Comparison of ENCODE assay signal across 17 mouse cellular contexts in the genomic region with DNA sequence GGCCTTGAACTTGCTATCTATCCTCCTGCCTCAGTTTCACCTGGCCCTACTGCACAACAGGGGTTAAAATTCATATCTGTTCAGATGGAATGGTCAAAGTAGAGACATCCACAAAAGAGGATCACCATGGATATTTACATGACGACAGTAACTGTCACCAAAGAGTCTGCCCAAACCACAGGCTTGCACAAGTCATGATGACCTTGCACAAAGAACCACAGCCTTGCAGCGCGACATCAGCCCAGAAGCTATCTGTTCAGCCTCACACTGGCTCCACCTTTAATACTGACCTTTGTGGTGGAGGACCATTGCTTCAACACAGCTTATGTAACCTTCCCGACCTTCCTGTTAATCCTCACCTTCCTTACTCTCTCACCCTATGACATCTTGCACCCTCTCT. TPM values are rescaled to one million over a fixed set of nuclear protein-coding genes. Genes with fewer than 3 reads are reported as not detected.
DNase-seq lines count a peak whose midpoint lies in the region; ATAC-seq lines count a peak whose summit lies in the region.
"Had no signal": no experiment of that assay in that cellular context is flagged by ENCODE, and none has a peak within 500 bp of the region (broad histone marks: within the 10 kb centered on the region; RNA-seq: fewer than 3 reads in every experiment).

No protein-coding gene starts in this region.

- 38% methylated on average over 4 of the region's 4 CpGs for WGBS in liver, embryonic 11.5 days
- WGBS in macrophage (ENCODE audit: missing documents), result 0% methylated on average over 4 of the region's 4 CpGs
- 78% methylated on average over 4 of the region's 4 CpGs for WGBS in embryonic facial prominence, embryonic 10.5 days
- 85% methylated on average over 4 of the region's 4 CpGs for WGBS in forebrain, embryonic 12.5 days

- peak; percentile 54; the same call in 1 of the 2 replicates for ATAC-seq in liver, embryonic 11.5 days (replicated peaks; ENCODE audit: low FRiP score)
- no peak for ATAC-seq in forebrain, embryonic 12.5 days (ENCODE audit: low FRiP score)
- ATAC-seq: intestine, embryonic 15.5 days had no signal

- intact Hi-C loops in heart, postnatal 25 days (cut with DNase I), result no loop called here

- no peak overlapping the region for H3K4me2 ChIP-seq in liver, embryonic 11.5 days
- H3K4me2 ChIP-seq in forebrain, embryonic 12.5 days, result no peak overlapping the region
- H3K4me2 ChIP-seq: embryonic facial prominence, embryonic 12.5 days; intestine, embryonic 15.5 days had no signal

- no peak overlapping the region for H3K9ac ChIP-seq in liver, embryonic 11.5 days (ENCODE audit: low read depth, low read length)
- no peak overlapping the region for H3K9ac ChIP-seq in forebrain, embryonic 12.5 days
- H3K9ac ChIP-seq: embryonic facial prominence, embryonic 12.5 days; intestine, embryonic 15.5 days had no signal

- 0 out of 2 replicates have a peak overlapping the region, but pooled peaks have one; percentile 7 for H3K27ac ChIP-seq in liver, embryonic 11.5 days (ENCODE audit: low read depth, low read length)
- peak overlapping the region; percentile 87 for H3K27ac ChIP-seq in macrophage
- no peak overlapping the region for H3K27ac ChIP-seq in embryonic facial prominence, embryonic 10.5 days (replicated peaks)
- H3K27ac ChIP-seq in forebrain, embryonic 12.5 days, result no peak overlapping the region
- H3K27ac ChIP-seq: embryonic facial prominence, embryonic 12.5 days; forebrain, embryonic 10.5 days; intestine, embryonic 15.5 days; stomach, postnatal 0 days had no signal

- no peaks in the 10 kb centered on the region for H3K27me3 ChIP-seq in liver, embryonic 11.5 days (replicated peaks; ENCODE audit: control insufficient read depth, insufficient read depth, low read length)
- H3K27me3 ChIP-seq in embryonic facial prominence, embryonic 10.5 days (replicated peaks; ENCODE audit: low read depth, poor library complexity, severe bottlenecking), result no peaks in the 10 kb centered on the region
- peaks cover 8% of the 10 kb centered on the region; the same call in 1 of the 2 replicates for H3K27me3 ChIP-seq in forebrain, embryonic 12.5 days
- H3K27me3 ChIP-seq: embryonic facial prominence, embryonic 12.5 days; intestine, embryonic 15.5 days had no signal

- peak; percentile 39 to 66 for DNase-seq in spleen, postnatal 4 days (ENCODE audit: low spot score in 2 of 2)
- DNase-seq in spleen, adult 12 weeks (ENCODE audit: low spot score), result no peak
- DNase-seq in liver, embryonic 11.5 days (ENCODE audit: low spot score), result no peak
- no peak for DNase-seq in cerebellum, postnatal 14 days
- DNase-seq in heart, postnatal 25 days (ENCODE audit: low spot score), result no peak
- DNase-seq in embryonic facial prominence, embryonic 10.5 days (ENCODE audit: low spot score), result no peak
- DNase-seq: cerebellum, adult 8-10 months; heart, postnatal 4 days; right cerebral cortex, postnatal 4 days; thymus, postnatal 36 days had no signal

- peaks cover 7% of the 10 kb centered on the region for H3K4me1 ChIP-seq in liver, embryonic 11.5 days (replicated peaks; ENCODE audit: control insufficient read depth, insufficient read depth, low read length)
- H3K4me1 ChIP-seq in embryonic facial prominence, embryonic 10.5 days, result no peaks in the 10 kb centered on the region
- no peaks in the 10 kb centered on the region for H3K4me1 ChIP-seq in forebrain, embryonic 12.5 days
- H3K4me1 ChIP-seq: embryonic facial prominence, embryonic 12.5 days; forebrain, embryonic 10.5 days; intestine, embryonic 15.5 days had no signal

- H3K4me3 ChIP-seq in liver, embryonic 11.5 days (ENCODE audit: low read depth, low read length), result no peak overlapping the region
- H3K4me3 ChIP-seq in macrophage (ENCODE audit: inconsistent target), result no peak overlapping the region
- no peak overlapping the region for H3K4me3 ChIP-seq in embryonic facial prominence, embryonic 10.5 days
- H3K4me3 ChIP-seq in forebrain, embryonic 12.5 days (replicated peaks), result no peak overlapping the region
- H3K4me3 ChIP-seq: embryonic facial prominence, embryonic 12.5 days; forebrain, embryonic 10.5 days; intestine, embryonic 15.5 days; myocyte had no signal

- H3K9me3 ChIP-seq in liver, embryonic 11.5 days (ENCODE audit: control insufficient read depth, low read length), result no peaks in the 10 kb centered on the region
- H3K9me3 ChIP-seq in embryonic facial prominence, embryonic 10.5 days, result no peaks in the 10 kb centered on the region
- no peaks in the 10 kb centered on the region for H3K9me3 ChIP-seq in forebrain, embryonic 12.5 days
- H3K9me3 ChIP-seq: embryonic facial prominence, embryonic 12.5 days; forebrain, embryonic 10.5 days; intestine, embryonic 15.5 days had no signal

- H3K36me3 ChIP-seq in liver, embryonic 11.5 days (ENCODE audit: control insufficient read depth, insufficient read depth, low read length), result no peaks in the 10 kb centered on the region
- peaks cover 29% of the 10 kb centered on the region; the same call in 1 of the 2 replicates for H3K36me3 ChIP-seq in macrophage (ENCODE audit: inconsistent target)
- H3K36me3 ChIP-seq in embryonic facial prominence, embryonic 10.5 days (replicated peaks), result no peaks in the 10 kb centered on the region
- no peaks in the 10 kb centered on the region for H3K36me3 ChIP-seq in forebrain, embryonic 12.5 days (replicated peaks)
- H3K36me3 ChIP-seq: embryonic facial prominence, embryonic 12.5 days; forebrain, embryonic 10.5 days; intestine, embryonic 15.5 days had no signal

- no peaks in the 10 kb centered on the region; the same call in 1 of the 2 replicates for H3K79me2 ChIP-seq in macrophage (ENCODE audit: inconsistent target)

RNA-seq across cellular contexts. Expression of a gene that starts 17.7 kb away (rescaled TPM):
- 4.1 and 5.4 TPM in 2 replicates for polyA plus RNA-seq in liver, embryonic 11.5 days (2014; fragmentation: Nextera tagmentation; extraction: Ambion mirVana)
- total RNA-seq in macrophage (2018; cell fraction: chromatin; rRNA removed), result 100 to 1,000 TPM in 7 of 26 experiments, 10 to 100 TPM in 17, 1 to 10 TPM in 2; 8.5 to 217 (median 67.0) TPM
- total RNA-seq in macrophage (2018; cell fraction: cytosol; rRNA removed), result 100 to 1,000 TPM in 13 of 26 experiments, 10 to 100 TPM in 13; 51.2 to 210 (median 105) TPM
- total RNA-seq in macrophage (2018; cell fraction: nucleus; rRNA removed), result 100 to 1,000 TPM in 14 of 26 experiments, 10 to 100 TPM in 12; 31.5 to 304 (median 108) TPM
- 86.9 to 197 TPM (median 152 TPM) in 3 replicates for polyA plus RNA-seq in macrophage (2018)
- under 1 TPM; 0.81 to 0.99 TPM for total RNA-seq in heart, postnatal 25 days (2021)
- polyA plus RNA-seq in embryonic facial prominence, embryonic 10.5 days (2016; fragmentation: Nextera tagmentation; extraction: Ambion mirVana), result 1.1 and 1.8 TPM in 2 replicates
- polyA plus RNA-seq in forebrain, embryonic 12.5 days (2016; fragmentation: Nextera tagmentation; extraction: Ambion mirVana), result 0.44 and 0.68 TPM in 2 replicates

RNA-seq across cellular contexts. Expression of a gene that starts 26.6 kb away (rescaled TPM):
- 0.49 and 0.55 TPM in 2 replicates for polyA plus RNA-seq in liver, embryonic 11.5 days (2014; fragmentation: Nextera tagmentation; extraction: Ambion mirVana)
- total RNA-seq in macrophage (2018; cell fraction: chromatin; rRNA removed), result 100 to 1,000 TPM in 4 of 26 experiments, 10 to 100 TPM in 13, 1 to 10 TPM in 9; 4.1 to 168 (median 19.4) TPM
- total RNA-seq in macrophage (2018; cell fraction: cytosol; rRNA removed), result 100 to 1,000 TPM in 8 of 26 experiments, 10 to 100 TPM in 18; 13.6 to 187 (median 44.7) TPM
- total RNA-seq in macrophage (2018; cell fraction: nucleus; rRNA removed), result 100 to 1,000 TPM in 4 of 26 experiments, 10 to 100 TPM in 22; 12.3 to 213 (median 39.7) TPM
- 149 to 198 TPM (median 167 TPM) in 3 replicates for polyA plus RNA-seq in macrophage (2018)
- total RNA-seq in heart, postnatal 25 days (2021), result 1 to 10 TPM; 1.0 to 1.2 TPM
- 0.10 TPM in 1 of 2 replicates, not detected in the other for polyA plus RNA-seq in embryonic facial prominence, embryonic 10.5 days (2016; fragmentation: Nextera tagmentation; extraction: Ambion mirVana)
- not detected in 2 replicates for polyA plus RNA-seq in forebrain, embryonic 12.5 days (2016; fragmentation: Nextera tagmentation; extraction: Ambion mirVana)
- polyA plus RNA-seq: forebrain, embryonic 10.5 days had no signal

RNA-seq across cellular contexts. Expression of a gene that starts 56.6 kb away (rescaled TPM):
- polyA plus RNA-seq in liver, embryonic 11.5 days (2014; fragmentation: Nextera tagmentation; extraction: Ambion mirVana), result 20.2 and 21.6 TPM in 2 replicates
- total RNA-seq in macrophage (2018; cell fraction: chromatin; rRNA removed), result 10 to 100 TPM in 7 of 26 experiments, 1 to 10 TPM in 11, under 1 TPM in 4, not detected in 4; 0.29 to 37.9 (median 4.5) TPM
- 10 to 100 TPM in 13 of 26 experiments, 1 to 10 TPM in 1, under 1 TPM in 12; 0.25 to 28.6 (median 6.9) TPM for total RNA-seq in macrophage (2018; cell fraction: cytosol; rRNA removed)
- 10 to 100 TPM in 12 of 26 experiments, 1 to 10 TPM in 7, under 1 TPM in 7; 0.29 to 35.6 (median 4.1) TPM for total RNA-seq in macrophage (2018; cell fraction: nucleus; rRNA removed)
- polyA plus RNA-seq in macrophage (2018), result 1.8 to 17.4 TPM (median 8.2 TPM) in 3 replicates
- total RNA-seq in heart, postnatal 25 days (2021), result 1 to 10 TPM; 6.4 to 9.7 TPM
- 62.2 and 62.5 TPM in 2 replicates for polyA plus RNA-seq in embryonic facial prominence, embryonic 10.5 days (2016; fragmentation: Nextera tagmentation; extraction: Ambion mirVana)
- 8.4 and 10.8 TPM in 2 replicates for polyA plus RNA-seq in forebrain, embryonic 12.5 days (2016; fragmentation: Nextera tagmentation; extraction: Ambion mirVana)

Comparison
In these comparisons a context has a peak if more than half of its experiments do, and no peak if none do; other contexts are left out.
1. DNase-seq: peak in spleen, postnatal 4 days (2 of 2); none in spleen, adult 12 weeks (single experiment), liver, embryonic 11.5 days (single experiment), cerebellum, postnatal 14 days (0 of 2), heart, postnatal 25 days (single experiment) and embryonic facial prominence, embryonic 10.5 days (single experiment).
2. H3K27ac ChIP-seq: peak in liver, embryonic 11.5 days (single experiment) and macrophage (single experiment); none in embryonic facial prominence, embryonic 10.5 days (single experiment) and forebrain, embryonic 12.5 days (single experiment).
3. RNA of a gene that starts 17.7 kb away (polyA plus RNA-seq): 86.9 to 197 TPM in macrophage; 4.1 to 5.4 TPM in liver, embryonic 11.5 days, 1.1 to 1.8 TPM in embryonic facial prominence, embryonic 10.5 days and 0.44 to 0.68 TPM in forebrain, embryonic 12.5 days; every median in the first group is over 10 times any median in the second.
4. RNA of a gene that starts 26.6 kb away (polyA plus RNA-seq): 149 to 198 TPM in macrophage; 0.49 to 0.55 TPM in liver, embryonic 11.5 days, 0.10 TPM in embryonic facial prominence, embryonic 10.5 days and not detected in forebrain, embryonic 12.5 days; every median in the first group is over 10 times any median in the second.